Mouse (Mus musculus) embryonic facial prominence, embryonic 14.5 days (tissue): ENCODE data around the gene Hs6st3. TPM values are rescaled to one million over a fixed set of nuclear protein-coding genes. Genes with fewer than 3 reads are reported as not detected.

Source experiments
- ATAC-seq: fragments of 200-750 bp; cut with Nextera tagmentation; 2 replicates; pipeline ENCODE4 v1.8.0; 2017; ENCODE audit warnings: low read depth, moderate number of reproducible peaks, moderate TSS enrichment
- DNase-seq: peaks from one replicate; pipeline ENCODE4 v3.0.0-alpha.2; 2015; ENCODE audit warnings: low spot score
- H3K27ac ChIP-seq: fragments of 300-500 bp; sonication (generic); replicated peaks from 2 replicates; pipeline ENCODE4 v1.5.1; 2014; ENCODE audit warnings: low read depth, mild to moderate bottlenecking, low read length, moderate library complexity
- H3K27me3 ChIP-seq: fragments of 300-500 bp; sonication (generic); replicated peaks from 2 replicates; pipeline ENCODE4 v1.6.1; 2014; ENCODE audit warnings: low read length; ENCODE audit not compliant: control insufficient read depth, insufficient read depth
- H3K36me3 ChIP-seq: fragments of 300-500 bp; sonication (generic); 2 replicates; pipeline ENCODE4 v1.6.1; 2014; ENCODE audit warnings: low read length, mixed read lengths; ENCODE audit not compliant: control insufficient read depth, insufficient read depth
- H3K4me1 ChIP-seq: fragments of 300-500 bp; sonication (generic); 2 replicates; pipeline ENCODE4 v1.6.1; 2014; ENCODE audit warnings: antibody characterized with exemption, low read length; ENCODE audit not compliant: control insufficient read depth, insufficient read depth
- H3K4me2 ChIP-seq: fragments of 300-500 bp; sonication (generic); 2 replicates; pipeline ENCODE4 v1.6.1; 2014; ENCODE audit warnings: low read depth, mild to moderate bottlenecking, low read length, moderate library complexity, mixed read lengths
- H3K4me3 ChIP-seq: fragments of 300-500 bp; sonication (generic); 2 replicates; pipeline ENCODE4 v1.5.1; 2014; ENCODE audit warnings: low read depth, mild to moderate bottlenecking, low read length
- H3K9ac ChIP-seq: fragments of 300-500 bp; sonication (generic); 2 replicates; pipeline ENCODE4 v1.6.1; 2014; ENCODE audit warnings: low read depth, mild to moderate bottlenecking, low read length, moderate library complexity, mixed read lengths
- H3K9me3 ChIP-seq: fragments of 300-500 bp; sonication (generic); 2 replicates; pipeline ENCODE4 v1.6.1; 2016; ENCODE audit warnings: low read length; ENCODE audit not compliant: control insufficient read depth
- WGBS: fragments of 180-500 bp; shearing (Covaris S2); extraction: QIAGEN DNeasy Blood & Tissue Kit; methylation state at CpG from one replicate; pipeline ENCODE4 v1.1.7; 2014; 5-methylcytosine and 5-hydroxymethylcytosine counted together
- polyA plus RNA-seq: library from polyadenylated mRNA; unstranded; fragments of >200 nt; fragmentation: Nextera tagmentation; extraction: Ambion mirVana; gene quantifications from 2 replicates; pipeline ENCODE4 v1.2.1, GENCODE M21; 2014

Hs6st3 gene
- polyA plus RNA-seq, 1 experiment from 2014 or later = 0.10 TPM

DNA sequence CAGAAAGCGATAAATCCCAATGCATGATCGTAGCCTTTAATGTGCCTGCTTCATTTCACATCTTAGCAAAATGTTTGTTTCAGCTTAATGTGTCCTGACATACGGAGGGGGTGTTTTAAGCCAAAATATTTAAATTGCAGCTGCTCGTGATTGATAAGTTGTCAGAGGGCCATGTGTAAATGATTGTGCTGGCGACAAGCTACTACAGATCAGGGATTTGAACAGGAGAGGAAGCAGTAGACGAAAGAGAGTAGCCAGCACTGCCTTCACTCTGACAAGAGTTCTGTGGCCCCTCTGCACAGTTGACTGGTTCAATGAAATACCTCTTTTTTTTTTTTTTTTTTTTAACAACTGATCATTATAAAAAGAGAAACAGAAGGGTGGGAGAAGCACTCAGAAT, 587.0 kb downstream of the Hs6st3 start:
- Histone ChIP-seq H3K9me3 (no peaks in the 10 kb centered on the region), H3K27ac (no peak overlapping the region), H3K4me3 (no peak overlapping the region), H3K9ac (no peak overlapping the region), H3K4me1 (no peaks in the 10 kb centered on the region), H3K36me3 (no peaks in the 10 kb centered on the region), H3K27me3 (no peaks in the 10 kb centered on the region), H3K4me2 (no peak overlapping the region)
- 66% methylated on average over 6 of the region's 6 CpGs for WGBS
- no peak for ATAC-seq
- DNase-seq = no peak

GRCm38 (mm10) chr14:119731436-119732080, 593.4 kb downstream of the Hs6st3 start:
- no peak overlapping the region for H3K9ac ChIP-seq
- ATAC-seq = no peak
- no peak overlapping the region for H3K4me2 ChIP-seq
- no peak for DNase-seq
- H3K4me1 ChIP-seq = no peaks in the 10 kb centered on the region
- no peaks in the 10 kb centered on the region for H3K27me3 ChIP-seq
- H3K4me3 ChIP-seq = no peak overlapping the region
- WGBS = 59% methylated on average over 7 of the region's 7 CpGs
- H3K27ac ChIP-seq = no peak overlapping the region
- H3K36me3 ChIP-seq = no peaks in the 10 kb centered on the region
- no peaks in the 10 kb centered on the region for H3K9me3 ChIP-seq

DNA sequence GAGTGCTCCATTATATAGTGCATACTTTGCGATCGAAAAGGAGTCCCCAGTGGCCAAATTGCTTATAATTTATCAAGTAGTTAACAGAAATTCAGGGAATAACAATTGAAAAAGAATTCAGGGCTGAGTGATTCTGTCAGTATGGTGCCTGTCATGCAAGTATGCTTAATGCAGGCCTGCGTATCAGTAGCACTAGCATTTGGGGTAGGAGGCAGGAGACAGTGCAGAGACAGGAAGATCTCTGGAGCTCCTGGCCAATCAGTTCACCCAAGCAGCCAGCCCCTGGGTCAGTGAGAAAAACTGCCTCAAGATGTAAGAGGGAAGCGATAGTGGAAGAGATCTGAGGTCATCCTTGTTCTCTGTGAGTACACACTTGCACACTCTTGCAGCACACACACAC, 594.1 kb downstream of the Hs6st3 start:
- 90% methylated on average over 4 of the region's 4 CpGs for WGBS

GRCm38 (mm10) chr14:119737408-119737961, 599.3 kb downstream of the Hs6st3 start:
- Histone ChIP-seq H3K4me1 (no peaks in the 10 kb centered on the region), H3K4me2 (no peak overlapping the region), H3K9ac (no peak overlapping the region), H3K27ac (no peak overlapping the region), H3K4me3 (no peak overlapping the region), H3K27me3 (no peaks in the 10 kb centered on the region), H3K9me3 (no peaks in the 10 kb centered on the region), H3K36me3 (no peaks in the 10 kb centered on the region)
- no peak for DNase-seq
- ATAC-seq = no peak
- 70% methylated on average over 5 of the region's 5 CpGs for WGBS

More for the DNA sequence above, 594.1 kb downstream of the Hs6st3 start:
- Histone ChIP-seq H3K4me2 (no peak overlapping the region), H3K36me3 (no peaks in the 10 kb centered on the region), H3K4me1 (no peaks in the 10 kb centered on the region), H3K27ac (no peak overlapping the region), H3K9ac (no peak overlapping the region), H3K4me3 (no peak overlapping the region), H3K27me3 (no peaks in the 10 kb centered on the region), H3K9me3 (no peaks in the 10 kb centered on the region)
- DNase-seq (no peak), ATAC-seq (no peak)

GRCm38 (mm10) chr14:119741791-119742190, 603.6 kb downstream of the Hs6st3 start:
- H3K4me1 ChIP-seq = no peaks in the 10 kb centered on the region
- 72% methylated on average over 1 of the region's 1 CpGs for WGBS
- H3K9ac ChIP-seq = no peak overlapping the region
- H3K9me3 ChIP-seq = no peaks in the 10 kb centered on the region
- H3K4me2 ChIP-seq = no peak overlapping the region
- H3K36me3 ChIP-seq = no peaks in the 10 kb centered on the region
- ATAC-seq (no peak), DNase-seq (no peak)
- H3K4me3 ChIP-seq = no peak overlapping the region
- no peak overlapping the region for H3K27ac ChIP-seq
- no peaks in the 10 kb centered on the region for H3K27me3 ChIP-seq

DNA sequence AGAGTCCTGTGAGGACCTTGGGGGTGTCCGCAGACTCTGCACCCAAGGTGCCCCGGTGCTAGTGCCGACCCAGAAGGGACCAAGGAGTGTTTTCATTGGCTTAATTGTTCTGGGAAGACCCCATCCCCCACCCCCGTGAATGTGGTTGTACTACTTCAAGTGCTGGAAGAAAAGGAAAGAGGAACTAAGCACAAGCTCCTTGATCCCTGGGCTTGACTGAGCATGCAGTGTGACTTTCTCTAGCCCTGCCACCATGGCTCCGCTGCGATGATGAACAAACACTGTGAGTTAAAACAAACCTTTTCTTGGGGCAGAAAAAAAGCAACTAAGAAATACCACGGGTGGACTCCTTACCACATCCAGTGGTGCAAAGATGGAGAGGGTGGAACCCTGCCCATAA, 623.2 kb downstream of the Hs6st3 start:
- Histone ChIP-seq H3K4me1 (no peaks in the 10 kb centered on the region), H3K9me3 (no peaks in the 10 kb centered on the region), H3K27me3 (no peaks in the 10 kb centered on the region), H3K4me2 (no peak overlapping the region), H3K27ac (no peak overlapping the region), H3K36me3 (no peaks in the 10 kb centered on the region), H3K4me3 (no peak overlapping the region), H3K9ac (no peak overlapping the region)
- 88% methylated on average over 7 of the region's 7 CpGs for WGBS
- no peak for DNase-seq
- ATAC-seq = no peak

DNA sequence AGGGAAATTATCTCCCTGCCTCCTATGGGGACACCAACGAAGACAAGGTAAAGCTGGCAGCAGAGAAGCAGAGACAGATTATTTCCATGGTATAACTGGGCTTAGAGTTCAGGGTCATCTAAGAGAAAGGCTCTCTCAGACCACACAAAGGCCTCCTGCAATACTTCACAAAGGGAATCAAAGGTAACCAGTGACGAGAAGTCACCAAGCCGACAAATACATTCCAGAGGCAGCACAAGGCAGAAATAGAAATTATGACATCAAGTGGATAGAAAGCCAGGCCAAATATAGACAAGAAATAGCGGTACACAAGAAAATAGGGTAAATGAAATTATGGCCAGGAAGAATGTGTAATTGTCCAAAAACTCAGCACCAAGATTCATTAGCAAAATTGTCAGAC, 633.9 kb downstream of the Hs6st3 start:
- H3K36me3 ChIP-seq = no peaks in the 10 kb centered on the region
- H3K27me3 ChIP-seq = no peaks in the 10 kb centered on the region
- H3K4me3 ChIP-seq = no peak overlapping the region
- no peak overlapping the region for H3K4me2 ChIP-seq
- no peaks in the 10 kb centered on the region for H3K9me3 ChIP-seq
- DNase-seq (no peak), ATAC-seq (no peak)
- no peak overlapping the region for H3K9ac ChIP-seq
- WGBS = 68% methylated on average over 4 of the region's 4 CpGs
- no peaks in the 10 kb centered on the region for H3K4me1 ChIP-seq
- no peak overlapping the region for H3K27ac ChIP-seq

- WGBS = 86% methylated on average over 3 of the region's 3 CpGs
- no peaks in the 10 kb centered on the region for H3K4me1 ChIP-seq
These were observed 638.1 kb downstream of the Hs6st3 start for GRCm38 (mm10) chr14:119776261-119776660.

GRCm38 (mm10) chr14:119779982-119780588, 641.9 kb downstream of the Hs6st3 start:
- Histone ChIP-seq H3K4me1 (no peaks in the 10 kb centered on the region), H3K27me3 (no peaks in the 10 kb centered on the region), H3K27ac (no peak overlapping the region), H3K9me3 (no peaks in the 10 kb centered on the region), H3K4me2 (no peak overlapping the region), H3K4me3 (no peak overlapping the region), H3K9ac (no peak overlapping the region), H3K36me3 (no peaks in the 10 kb centered on the region)
- no peak for DNase-seq
- no peak for ATAC-seq
- 74% methylated on average over 12 of the region's 12 CpGs for WGBS

More at GRCm38 (mm10) chr14:119776261-119776660, 638.1 kb downstream of the Hs6st3 start:
- no peaks in the 10 kb centered on the region for H3K27me3 ChIP-seq
- no peaks in the 10 kb centered on the region for H3K9me3 ChIP-seq
- H3K36me3 ChIP-seq = no peaks in the 10 kb centered on the region
- ATAC-seq = no peak
- no peak overlapping the region for H3K9ac ChIP-seq
- DNase-seq = no peak
- no peak overlapping the region for H3K4me3 ChIP-seq
- H3K27ac ChIP-seq = no peak overlapping the region
- no peak overlapping the region for H3K4me2 ChIP-seq
